Mouse (Mus musculus) duodenum, adult 2 months (tissue): ENCODE data around the gene Cluh. TPM values are rescaled to one million over a fixed set of nuclear protein-coding genes. Genes with fewer than 3 reads are reported as not detected.

ENCODE experiments used
- polyA plus RNA-seq: library from polyadenylated mRNA; depleted of rRNA; stranded (reverse); fragments of >200 nt; gene quantifications from 2 replicates; pipeline ENCODE4 v1.2.3, GENCODE M21; 2012; ENCODE audit warnings: low replicate concordance; rRNA removed

The Cluh gene
- 43.6 and 74.2 TPM in 2 replicates for polyA plus RNA-seq

DNA sequence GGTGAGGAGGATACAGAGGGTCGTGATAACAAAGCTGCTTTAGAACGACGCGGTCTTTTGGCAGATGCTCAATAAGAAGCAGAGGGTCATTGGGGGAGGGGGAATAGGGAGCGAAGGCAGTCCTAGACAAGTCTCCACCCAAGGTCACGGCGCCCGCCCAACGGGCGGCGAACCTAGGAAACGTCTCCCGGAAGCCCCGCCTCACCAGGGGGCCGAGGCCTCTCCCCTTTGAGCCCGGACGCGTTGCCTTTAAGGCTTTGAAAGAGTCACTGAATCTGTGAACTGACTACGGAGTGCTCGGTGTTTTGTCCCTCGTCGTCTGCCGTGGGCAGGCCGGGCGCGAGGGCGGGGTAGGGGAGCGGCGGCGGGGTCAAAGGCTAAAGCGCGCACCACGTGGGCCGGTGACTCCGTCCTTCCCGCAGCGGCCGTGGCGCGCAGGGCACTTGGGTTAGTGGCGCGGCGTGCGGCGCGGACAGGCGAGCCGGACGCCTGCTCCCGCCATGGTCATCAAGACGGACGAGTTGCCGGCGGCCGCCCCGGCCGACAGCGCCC is at the start of gene Cluh:
Cluh (plus strand) TSS at position 401 of the 552 bp plus-strand sequence.

DNA sequence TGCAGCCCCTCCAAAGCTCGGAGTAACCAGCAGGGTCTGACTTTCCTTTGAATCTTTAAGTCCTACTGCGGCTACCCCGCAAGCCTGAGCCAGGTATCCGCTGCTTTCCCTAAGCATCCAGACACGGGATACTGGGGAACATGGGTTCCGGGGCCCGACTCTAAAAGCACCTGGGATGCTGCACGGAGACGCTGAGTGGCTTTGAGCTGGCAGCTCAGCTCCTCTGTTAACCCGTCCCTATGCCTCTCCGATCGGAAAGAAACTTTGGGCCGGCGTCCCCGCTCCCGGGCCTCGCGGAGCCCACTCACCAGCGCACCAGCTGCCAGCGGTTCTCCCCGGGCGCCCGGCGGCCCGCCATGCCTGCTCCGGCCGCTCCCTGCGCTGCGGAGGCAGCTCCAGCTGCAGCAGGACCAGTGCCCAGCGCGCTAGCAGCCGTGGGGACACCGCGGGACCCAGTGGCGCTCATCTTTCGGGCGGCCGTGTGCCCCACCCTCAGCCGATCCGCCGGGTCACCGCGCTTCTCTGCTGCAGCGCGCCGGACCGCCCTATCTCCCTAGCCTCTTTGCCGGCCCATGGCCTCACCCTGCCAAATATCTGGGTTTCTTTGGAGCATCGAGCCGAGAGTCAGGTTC is 38.6 kb upstream of the Cluh start, which contains the start of gene Rap1gap2:
Rap1gap2 (minus strand) TSS at position 371 of the 632 bp plus-strand sequence.

DNA sequence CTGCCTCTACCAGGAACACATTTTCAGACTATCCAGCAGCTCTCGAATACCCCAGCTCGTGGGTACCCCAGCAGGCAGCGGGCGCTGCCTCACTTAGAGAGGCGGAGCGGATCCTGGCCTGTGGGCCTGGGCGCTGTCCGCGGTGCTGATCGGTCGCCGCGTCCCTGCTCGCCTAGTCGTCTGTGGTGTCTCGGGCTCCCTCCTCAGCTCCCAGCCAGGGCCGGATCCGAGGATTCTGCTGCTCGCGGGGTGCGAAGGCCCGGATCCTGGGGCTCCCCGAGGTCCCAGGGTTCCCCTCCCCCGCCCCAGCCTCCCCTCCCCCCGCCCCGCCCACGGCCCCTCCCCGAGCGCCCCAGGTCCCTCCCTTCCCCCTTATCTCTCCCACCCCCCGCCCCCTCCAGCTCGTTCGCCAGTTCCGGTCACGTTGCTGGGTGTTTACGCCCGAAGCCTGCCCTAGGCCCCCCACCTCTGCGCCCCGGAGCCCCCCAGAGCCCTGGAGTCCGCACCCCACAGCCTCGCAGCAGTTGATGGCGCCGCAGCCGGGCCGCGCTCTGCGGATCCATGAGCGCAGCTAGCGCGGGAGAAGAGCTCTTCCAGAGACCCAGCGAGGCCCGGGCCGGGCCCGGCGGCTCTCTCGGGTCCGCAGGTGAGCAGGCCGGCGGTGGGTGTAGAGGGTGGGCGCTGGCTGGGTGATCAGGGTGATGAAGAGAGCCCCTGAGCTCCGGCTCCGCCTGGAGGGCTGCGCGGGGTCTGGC is 29.9 kb upstream of the Cluh start, which contains the start of gene Ccdc92b:
Ccdc92b (plus strand) TSS at position 405 of the 755 bp plus-strand sequence.

Other genes with a start within 250 kb of the Cluh start
- 10.0 and 13.0 TPM in 2 replicates for gene Rap1gap2, start 38.6 kb upstream of the Cluh start, polyA plus RNA-seq
- 0.76 and 1.1 TPM in 2 replicates for gene Ccdc92b, start 29.9 kb upstream of the Cluh start, polyA plus RNA-seq
- gene Pafah1b1, start 75.2 kb downstream of the Cluh start, polyA plus RNA-seq: 4.3 and 4.7 TPM in 2 replicates
- gene Mettl16, start 121.3 kb downstream of the Cluh start, polyA plus RNA-seq: 0.91 and 2.6 TPM in 2 replicates
- gene Mnt, start 181.4 kb downstream of the Cluh start, polyA plus RNA-seq: 18.3 and 20.0 TPM in 2 replicates
- 8.1 and 11.6 TPM in 2 replicates for gene Sgsm2, start 247.6 kb downstream of the Cluh start, polyA plus RNA-seq
- 1.8 and 2.4 TPM in 2 replicates for gene Tsr1, start 248.6 kb downstream of the Cluh start, polyA plus RNA-seq